Mouse (Mus musculus) myocyte (in vitro differentiated cells): ENCODE data around the gene Sprr2f.

Experiments
- CEBPB ChIP-seq: IDR thresholded peaks from 2 replicates; pipeline ENCODE4 v1.6.1; 2011; ENCODE audit warnings: mild to moderate bottlenecking, moderate library complexity; ENCODE audit not compliant: poor library complexity, insufficient read depth, severe bottlenecking
- MAX ChIP-seq: IDR thresholded peaks from one replicate; pipeline ENCODE4 v1.6.1; 2011; ENCODE audit warnings: low read depth, mild to moderate bottlenecking, control low read depth
- MYOD1 ChIP-seq, 3 experiments: IDR thresholded peaks; one replicate each; pipeline ENCODE4 v1.6.1; 2011; ENCODE audit warnings: control low read depth in 2 of 3, low read depth in 2 of 3, mild to moderate bottlenecking in 2 of 3, moderate library complexity in 1 of 3; ENCODE audit not compliant: insufficient read length in 2 of 3, control insufficient read depth in 1 of 3
- POLR2A ChIP-seq: IDR thresholded peaks from one replicate; pipeline ENCODE4 v1.6.1; 2011; ENCODE audit warnings: low read depth, mild to moderate bottlenecking, control low read depth, moderate library complexity; ENCODE audit not compliant: insufficient read length
- POLR2AphosphoS2 ChIP-seq: IDR thresholded peaks from one replicate; pipeline ENCODE4 v1.6.1; 2011; ENCODE audit warnings: low read depth, control low read depth; ENCODE audit not compliant: insufficient read length
- SRF ChIP-seq: IDR thresholded peaks from one replicate; pipeline ENCODE4 v1.6.1; 2011; ENCODE audit warnings: low read depth; ENCODE audit not compliant: control insufficient read depth, insufficient read length
- TCF12 ChIP-seq: IDR thresholded peaks from one replicate; pipeline ENCODE4 v1.6.1; 2011; ENCODE audit warnings: mild to moderate bottlenecking, control low read depth; ENCODE audit not compliant: poor library complexity, insufficient read depth, severe bottlenecking
- USF1 ChIP-seq: IDR thresholded peaks from one replicate; pipeline ENCODE4 v1.6.1; 2011; ENCODE audit warnings: low read depth, mild to moderate bottlenecking, control low read depth, moderate library complexity

GRCm38 (mm10) chr3:92338840-92339239 lies 26.1 kb upstream of the Sprr2f start, which contains the start of gene Sprr2d:
- TF ChIP-seq POLR2A (no peak), USF1 (no peak), SRF (no peak), POLR2AphosphoS2 (no peak), TCF12 (no peak), CEBPB (no peak), MYOD1 (IDR thresholded peaks at IDR 0.05; ENCODE audit: control insufficient read depth in 1 of 3, insufficient read length in 2 of 3, low read depth in 2 of 3) (no peak), MAX (no peak)
